Mouse (Mus musculus): ENCODE measurements around the gene Nudt21.

Nudt21 gene

DNA sequence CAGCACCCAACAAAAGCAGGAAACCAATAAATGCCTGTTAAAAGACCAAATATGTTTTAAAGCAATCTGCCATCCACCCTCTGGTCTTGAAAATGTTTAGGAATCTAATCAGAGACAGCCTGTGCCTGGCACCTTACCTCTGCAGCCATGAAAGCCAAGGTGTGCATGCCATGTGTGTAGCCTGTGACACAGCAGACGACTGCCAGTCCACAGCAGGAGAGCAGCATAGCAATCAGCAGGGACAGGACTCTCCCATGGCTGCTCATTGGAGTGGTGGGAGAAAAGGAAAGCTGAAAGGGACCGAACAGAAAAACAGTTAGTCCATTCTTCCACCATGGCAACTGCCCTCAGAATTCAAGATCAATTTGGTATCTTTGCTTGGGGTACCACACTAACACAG is 37.9 kb downstream of the Nudt21 start:
- no peak for DNase-seq (ENCODE audit: low spot score in 2 of 2)

DNA sequence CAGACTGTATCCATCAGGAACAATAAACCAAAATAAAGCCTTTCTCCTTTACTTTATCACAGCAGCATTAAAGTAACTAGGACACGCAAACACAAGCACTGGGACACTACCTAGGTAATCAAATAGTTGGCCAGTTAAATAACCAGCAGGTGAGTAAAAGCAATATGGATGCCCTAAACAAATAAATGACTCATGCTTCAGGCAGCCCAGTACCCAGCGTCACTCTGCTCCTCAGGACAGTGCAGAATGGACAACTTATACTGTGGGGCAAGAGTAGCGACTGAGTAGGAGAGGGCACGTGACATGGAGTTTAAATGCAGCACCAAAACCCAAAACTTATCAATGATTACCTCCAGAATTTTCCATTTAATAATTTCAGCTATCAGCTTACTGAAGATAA is 47.1 kb downstream of the Nudt21 start:
- no peak for DNase-seq (ENCODE audit: low spot score in 2 of 2)

DNA sequence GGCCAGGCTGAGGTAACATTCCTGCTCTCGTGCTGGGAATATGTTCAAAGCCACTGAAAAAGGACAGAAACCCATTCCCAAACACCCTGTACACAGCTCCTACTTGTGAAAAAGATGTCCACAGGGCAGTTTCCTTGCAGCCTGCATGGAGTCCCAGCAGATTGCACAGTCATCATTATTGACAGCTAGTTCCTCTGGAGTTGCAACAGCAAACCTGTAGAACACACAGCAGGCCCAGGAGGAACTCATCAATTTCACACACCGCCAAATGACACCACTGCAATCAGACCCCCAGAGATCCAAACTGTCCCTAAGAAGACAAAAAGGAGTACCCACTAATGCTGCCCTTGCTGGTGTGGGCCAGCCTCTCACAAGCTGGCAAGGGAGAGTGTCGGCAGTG is 52.1 kb downstream of the Nudt21 start:
- DNase-seq (ENCODE audit: low spot score in 2 of 2) = no peak

DNA sequence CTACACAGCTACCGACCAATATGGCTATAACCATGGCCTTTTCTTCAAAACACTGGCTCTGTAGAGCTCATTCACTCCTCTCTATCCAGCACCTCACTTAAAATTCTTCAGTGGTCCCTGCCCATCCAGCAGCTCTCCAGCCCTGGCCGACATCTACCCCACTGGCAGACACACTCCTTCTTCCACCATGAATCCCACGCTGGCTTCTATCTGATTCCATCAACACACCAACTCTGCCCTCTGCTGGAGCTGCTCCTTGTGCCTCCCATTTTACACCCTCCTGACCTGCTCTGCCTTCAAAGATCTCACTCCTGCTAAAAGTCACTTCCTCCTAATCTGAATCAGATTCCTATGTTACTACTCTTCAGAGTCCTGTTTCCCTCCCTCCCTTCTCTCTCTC is 53.0 kb downstream of the Nudt21 start:
- no peak for DNase-seq (ENCODE audit: low spot score in 2 of 2)

DNA sequence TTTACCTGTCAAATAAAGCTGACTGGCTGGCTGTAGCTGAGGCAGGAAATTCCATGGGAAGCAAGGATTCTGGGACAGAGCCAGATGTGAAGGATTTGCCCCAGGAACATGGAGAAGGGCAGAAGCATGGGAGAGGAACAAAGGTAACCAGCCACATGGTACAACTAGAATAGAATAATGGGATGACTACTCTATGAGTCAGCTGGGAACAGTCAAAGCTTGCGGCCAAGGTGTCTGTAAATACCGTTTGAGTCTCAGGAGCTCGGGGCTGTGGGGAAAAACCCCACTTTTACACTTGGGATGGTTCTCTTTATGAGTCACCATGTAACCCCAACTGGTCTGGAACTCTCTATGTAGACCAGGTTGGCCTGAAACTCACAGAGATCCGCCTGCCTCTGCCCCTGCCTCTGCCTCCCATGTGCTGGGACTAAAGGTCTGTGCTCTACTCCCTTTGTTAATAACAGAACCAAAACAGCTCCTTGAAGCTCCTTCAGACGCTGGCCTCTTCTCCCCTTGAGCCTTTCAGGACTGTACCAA is 55.1 kb downstream of the Nudt21 start:
- no peak for DNase-seq (ENCODE audit: low spot score in 2 of 2)

DNA sequence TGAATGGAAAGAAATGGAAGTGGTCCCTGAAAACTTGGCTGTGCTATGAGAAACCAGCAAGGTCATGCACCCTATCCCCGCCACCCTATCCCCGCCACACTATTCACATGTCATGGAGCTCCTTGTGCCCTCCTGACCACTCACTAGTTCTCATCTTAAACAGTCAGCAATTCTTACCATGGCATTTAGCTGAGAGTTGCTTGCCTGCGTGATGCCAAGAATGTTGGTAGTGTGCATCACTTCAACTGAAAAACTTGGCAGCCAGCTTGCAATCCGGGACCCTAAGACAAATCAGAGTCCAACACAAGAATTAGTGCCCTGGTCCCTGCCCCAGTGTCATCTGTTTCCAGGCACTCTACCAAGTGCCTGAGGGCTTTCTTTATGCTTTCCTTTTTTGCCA is 56.7 kb downstream of the Nudt21 start:
- no peak for DNase-seq (ENCODE audit: low spot score in 2 of 2)

DNA sequence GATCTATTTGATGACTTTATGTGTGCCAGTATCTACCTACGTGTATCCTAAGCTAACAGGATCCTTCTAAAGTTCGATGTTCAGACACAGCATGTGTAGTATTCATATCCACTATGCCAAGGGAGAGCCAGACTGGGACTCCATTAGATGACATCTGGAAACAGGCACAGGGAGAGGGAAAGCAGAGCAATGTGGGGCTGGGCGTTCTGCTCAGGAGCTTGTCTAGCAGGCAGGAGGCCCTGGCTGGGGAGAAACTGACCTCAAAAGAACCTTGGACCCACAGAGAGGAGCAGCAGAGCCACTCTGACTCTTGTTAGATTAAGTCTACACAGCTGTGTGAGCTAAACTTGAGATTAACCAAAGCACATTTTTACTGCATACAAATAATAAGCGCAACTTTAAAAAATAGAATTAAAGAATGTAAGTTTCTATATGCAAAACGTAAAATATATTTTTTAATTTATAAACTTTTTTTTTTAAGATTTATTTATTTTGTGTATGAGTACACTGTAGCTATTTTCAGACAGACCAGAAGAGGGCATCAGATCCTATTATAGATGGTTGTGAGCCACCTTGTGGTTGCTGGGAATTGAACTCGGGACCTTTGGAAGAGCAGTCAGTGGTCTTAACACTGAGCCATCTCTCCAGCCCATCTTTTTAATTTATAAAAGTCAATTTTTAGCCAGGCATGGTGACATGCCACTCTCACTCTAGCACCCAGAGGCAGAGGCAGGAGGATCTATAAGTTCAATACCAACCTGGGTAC is 60.2 kb downstream of the Nudt21 start:
- DNase-seq (ENCODE audit: low spot score in 2 of 2) = no peak

DNA sequence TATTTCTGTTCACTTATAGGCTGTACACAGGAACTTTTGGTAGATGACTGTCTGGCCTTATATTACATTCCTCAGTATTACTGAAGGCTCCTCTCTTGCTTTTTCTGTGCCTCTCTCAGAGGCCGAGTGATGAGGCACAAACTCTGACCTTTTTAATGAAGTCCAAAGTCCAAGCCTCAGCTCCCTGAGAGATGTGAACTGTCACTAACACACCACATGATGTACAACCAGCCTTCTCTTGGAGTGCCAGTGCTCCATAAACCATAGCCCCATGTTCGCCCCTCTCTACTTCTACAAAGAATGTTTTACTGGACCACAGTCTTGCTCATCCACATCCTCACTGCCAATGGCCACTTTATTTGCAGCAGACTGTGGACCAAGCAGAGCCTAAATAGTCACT is 61.5 kb downstream of the Nudt21 start:
- DNase-seq (ENCODE audit: low spot score in 2 of 2) = no peak

DNA sequence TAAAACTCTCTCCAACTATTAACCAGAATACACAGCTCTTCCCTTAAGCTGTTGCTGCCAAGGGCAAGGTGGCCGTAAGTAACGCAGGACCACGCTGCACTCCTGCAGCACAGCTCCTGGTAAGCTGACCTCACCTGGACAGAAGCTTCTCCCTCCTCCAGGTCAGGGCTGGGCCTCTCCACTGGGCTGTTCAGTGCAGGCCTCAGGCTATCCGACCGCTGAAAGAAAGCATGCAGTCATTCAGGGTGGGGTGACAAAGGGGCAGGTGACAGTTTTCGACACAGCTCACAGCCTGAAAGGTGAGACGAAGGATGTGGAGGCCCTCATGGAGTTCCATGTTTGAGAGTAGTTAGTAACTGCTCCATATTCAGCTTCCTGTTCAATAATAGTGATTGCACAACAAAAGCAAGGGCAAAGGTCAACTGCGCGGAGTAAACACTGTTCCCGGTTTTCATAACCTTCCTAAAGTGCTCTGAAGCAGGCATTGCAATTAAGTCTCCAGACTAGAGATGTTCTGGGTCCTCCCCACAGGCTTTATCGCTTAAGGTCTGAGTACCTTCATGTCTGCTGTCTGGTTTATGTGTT is 62.1 kb downstream of the Nudt21 start:
- DNase-seq (ENCODE audit: low spot score in 2 of 2) = no peak

DNA sequence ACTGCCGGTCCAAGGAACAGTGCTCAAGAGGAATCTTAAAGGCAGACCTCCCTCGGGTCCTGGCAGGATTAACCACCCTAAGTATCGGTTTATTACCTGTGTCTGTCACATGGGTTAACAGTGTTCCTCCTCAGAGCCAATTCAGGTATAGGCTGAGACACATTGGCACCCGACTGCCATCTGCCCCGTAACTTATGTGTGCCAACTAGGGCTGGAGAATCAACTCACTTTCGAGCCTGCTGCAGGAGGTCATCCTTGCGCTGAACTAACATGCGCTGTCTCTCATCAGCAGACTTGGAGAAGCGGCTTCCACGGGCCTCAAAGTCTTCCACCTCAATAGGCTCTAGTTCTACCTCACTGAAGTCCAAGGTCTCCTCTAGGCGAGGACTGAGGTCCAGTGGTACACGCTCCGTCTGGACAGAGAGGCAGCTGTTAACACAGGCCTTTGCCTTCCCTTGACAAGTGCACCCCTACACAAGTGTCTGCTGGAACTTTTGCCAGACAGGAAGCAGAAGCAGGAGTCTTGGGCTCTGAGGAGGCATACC is 62.9 kb downstream of the Nudt21 start:
- no peak for DNase-seq (ENCODE audit: low spot score in 2 of 2)

DNA sequence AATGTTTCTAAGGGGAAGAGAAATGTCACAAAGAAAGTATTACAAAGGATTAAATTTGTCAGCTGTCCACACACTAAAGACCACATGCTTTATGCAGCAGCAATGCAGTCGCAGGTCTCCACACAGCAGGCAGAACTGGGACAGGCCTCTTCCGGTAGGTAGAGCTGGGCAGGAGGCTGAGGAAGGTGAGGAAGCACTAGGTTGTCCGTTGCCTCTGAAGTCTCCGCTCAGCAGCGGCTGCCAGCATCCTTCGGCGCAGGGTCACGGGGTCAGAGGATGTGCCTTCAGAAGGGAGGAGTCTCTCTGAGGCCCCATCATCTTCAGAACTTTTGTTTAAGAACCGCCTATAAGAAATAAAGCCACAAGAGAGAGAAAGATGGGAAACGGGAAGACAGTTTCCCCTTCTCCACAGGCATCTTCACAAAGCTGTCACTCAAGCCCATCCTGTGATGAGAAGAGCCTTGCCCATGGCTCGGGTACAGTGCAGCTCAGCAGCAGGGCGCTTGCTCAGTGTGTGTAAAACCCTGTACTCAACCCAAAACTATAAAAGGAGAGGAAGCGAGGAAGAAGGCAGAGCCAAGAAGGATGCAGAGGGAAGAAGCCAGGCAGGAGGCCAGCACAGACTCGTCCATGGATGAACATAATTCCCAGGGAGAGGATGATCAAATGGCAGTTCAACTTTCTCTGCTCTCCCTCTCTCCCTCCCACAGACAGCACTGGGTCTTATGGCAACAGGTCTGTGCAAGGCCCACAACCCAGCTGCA is 63.7 kb downstream of the Nudt21 start:
- DNase-seq (ENCODE audit: low spot score in 2 of 2) = no peak

DNA sequence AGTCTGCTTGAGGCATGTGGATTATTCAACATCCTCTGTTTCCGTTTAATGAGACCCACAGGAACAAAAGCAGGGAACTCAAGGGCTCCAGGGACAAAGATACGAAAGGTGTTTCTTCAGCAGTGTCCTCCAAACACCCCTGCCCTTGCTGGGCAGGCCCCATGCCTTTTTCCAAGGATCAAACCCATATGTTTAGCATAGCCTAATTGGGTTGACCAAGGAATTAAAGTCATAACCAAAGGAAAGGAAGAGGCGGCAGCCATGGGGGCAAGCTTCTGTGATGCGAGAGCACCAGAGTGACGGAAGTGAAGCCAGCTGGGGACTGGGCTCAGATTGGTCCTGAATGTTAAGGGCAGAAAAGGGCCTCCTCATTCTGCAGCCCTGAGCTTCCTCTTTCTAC is 64.6 kb downstream of the Nudt21 start:
- DNase-seq (ENCODE audit: low spot score in 2 of 2) = no peak

DNA sequence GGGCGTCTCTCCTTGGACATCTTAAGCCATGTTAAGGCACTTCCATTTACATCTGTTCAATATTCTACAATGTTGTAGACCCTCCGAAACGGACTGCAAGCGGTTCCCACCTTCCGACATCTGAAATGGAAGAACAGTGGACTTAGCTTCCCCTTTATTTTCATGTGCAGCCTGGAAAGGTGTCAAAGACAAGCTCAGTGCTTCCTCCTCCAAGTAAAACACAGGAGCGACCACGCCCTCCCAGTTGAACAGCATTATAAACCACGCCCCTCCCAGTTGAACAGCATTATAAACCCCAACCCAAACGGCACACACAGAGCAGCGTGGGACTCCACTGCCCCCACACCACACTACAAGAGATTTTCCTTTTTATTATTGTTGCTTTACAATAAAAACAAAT is 65.4 kb downstream of the Nudt21 start:
- no peak for DNase-seq (ENCODE audit: low spot score in 2 of 2)

DNA sequence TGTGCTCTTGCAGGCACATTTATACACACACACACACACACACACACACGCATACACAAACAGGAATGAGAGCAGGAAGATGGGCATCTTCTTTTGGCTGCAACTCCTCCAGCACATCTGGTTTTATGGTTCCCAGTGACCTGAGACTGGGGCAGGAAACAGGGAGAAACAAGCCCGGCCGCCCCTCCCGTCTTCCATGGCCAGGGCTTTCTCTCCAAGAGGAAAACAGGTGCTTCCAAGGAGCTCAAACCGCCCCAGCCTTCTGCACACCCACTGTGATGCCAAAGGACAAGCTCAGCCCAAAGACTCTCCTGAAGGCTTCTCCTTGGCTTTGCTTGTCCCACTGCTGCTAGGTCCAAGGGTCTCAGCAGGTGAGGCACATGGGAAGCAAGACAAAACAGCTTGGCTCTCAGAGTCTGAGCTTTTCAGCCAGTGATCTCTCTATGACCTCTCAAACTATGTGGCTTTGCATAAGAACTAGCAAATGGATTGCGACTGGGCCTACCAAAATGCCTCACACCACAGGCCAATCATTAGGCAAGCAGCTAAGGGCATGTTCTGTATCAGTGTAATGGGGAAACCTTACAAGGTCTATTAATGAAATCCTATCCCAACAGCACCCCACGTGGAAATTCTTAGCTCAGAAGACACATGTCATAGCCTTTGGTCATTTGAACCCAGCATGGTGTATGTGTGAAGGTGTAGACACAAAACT is 67.0 kb downstream of the Nudt21 start:
- no peak for DNase-seq (ENCODE audit: low spot score in 2 of 2)

DNA sequence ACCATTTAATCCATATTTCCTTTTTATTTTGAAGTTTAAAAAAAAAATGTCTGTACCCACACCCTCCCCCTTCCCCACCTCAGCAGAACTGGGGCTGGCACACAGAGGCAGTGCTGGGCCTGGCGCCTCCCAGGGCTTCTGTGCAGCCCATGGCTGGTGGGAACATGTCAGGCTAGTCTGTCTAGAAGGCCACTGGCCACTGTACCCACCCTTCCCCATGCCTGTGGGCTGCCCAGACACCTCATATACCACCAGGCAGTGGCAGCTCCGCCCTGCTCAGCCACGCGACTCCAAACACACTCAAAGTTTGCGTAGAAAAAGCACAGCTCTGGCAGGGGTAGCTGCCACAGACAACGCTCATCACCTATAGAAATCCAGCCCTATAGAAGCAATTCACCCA is 68.5 kb downstream of the Nudt21 start:
- no peak for DNase-seq (ENCODE audit: low spot score in 2 of 2)

Measured in thymus, postnatal 10 days (tissue).